In the genomic region with DNA sequence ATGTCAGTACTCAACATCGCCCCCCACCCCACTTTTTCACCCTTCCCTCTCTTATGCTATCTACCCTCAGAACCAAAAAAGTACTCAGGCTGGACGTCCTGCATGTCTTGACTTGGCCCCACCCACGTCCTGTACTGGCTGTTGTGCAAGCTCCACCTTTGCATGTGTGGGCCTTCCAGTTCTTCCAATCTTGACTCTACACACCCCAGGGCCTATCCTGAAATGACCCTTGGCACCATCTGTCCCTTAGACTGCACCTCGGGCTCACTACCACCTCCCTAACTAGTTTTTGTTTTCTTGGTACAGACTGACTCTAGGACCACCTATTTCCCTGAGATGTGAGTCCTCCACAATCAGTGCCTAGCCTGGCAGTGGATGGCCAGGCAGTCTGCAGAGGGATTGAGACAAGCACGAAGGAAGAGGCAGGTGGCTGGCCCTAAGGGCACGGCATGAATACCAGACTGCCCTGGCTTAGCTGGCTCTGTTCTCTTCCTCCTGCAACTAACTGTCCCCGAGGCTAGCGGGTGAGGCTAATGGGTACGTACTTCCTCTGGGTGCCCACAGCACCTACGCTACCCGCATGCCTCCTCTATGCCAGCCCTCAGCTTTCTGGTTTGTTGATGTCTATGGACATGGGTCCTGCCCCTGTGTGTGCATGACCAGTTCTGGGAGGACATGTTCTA, we compare ENCODE assay signal across 23 mouse cellular contexts.
A peak's percentile ranks its signal among the peaks of the same experiment; 100 is the strongest.
DNase-seq lines count a peak whose midpoint lies in the region; ATAC-seq and TF ChIP-seq lines count a peak whose summit lies in the region.
"Had no signal": no experiment of that assay in that cellular context is flagged by ENCODE, and none has a peak within 500 bp of the region (broad histone marks: within the 10 kb centered on the region; RNA-seq: fewer than 3 reads in every experiment).

No protein-coding gene starts in this region.

- ATAC-seq in granulocyte monocyte progenitor cell, adult 5-6 weeks (replicated peaks; ENCODE audit: poor library complexity, severe bottlenecking): peak; percentile 65
- ATAC-seq: CD4-positive, CD25-positive, alpha-beta regulatory T cell, adult 4 months; forebrain, embryonic 13.5 days had no signal

- peak overlapping the region; percentile 5; the same call in 1 of the 2 replicates for H3K27ac ChIP-seq in cerebellum, adult 2 months (ENCODE audit: insufficient read depth, low read length)
- H3K27ac ChIP-seq: embryonic facial prominence, embryonic 13.5 days; forebrain, embryonic 13.5 days; gastrocnemius, adult 2 months; heart, embryonic 13.5 days; kidney, postnatal 0 days; midbrain, embryonic 10.5 days had no signal

- no peak for TF ChIP-seq POLR2A in cerebellum, adult 2 months (IDR thresholded peaks at IDR 0.05; ENCODE audit: borderline replicate concordance, insufficient read depth, low read length)

- WGBS in cerebellum, adult 2 months: 37% methylated on average over 11 of the region's 11 CpGs

- no peaks in the 10 kb centered on the region for H3K27me3 ChIP-seq in cerebellum, adult 2 months (ENCODE audit: control insufficient read depth, insufficient read depth, low read length)
- H3K27me3 ChIP-seq: embryonic facial prominence, embryonic 13.5 days; forebrain, embryonic 13.5 days had no signal

- H3K4me3 ChIP-seq in cerebellum, adult 2 months (replicated peaks; ENCODE audit: insufficient read depth, low read depth, low read length): no peak overlapping the region
- H3K4me3 ChIP-seq: embryonic facial prominence, embryonic 13.5 days; erythroblast, embryonic 14.5 days; forebrain, embryonic 13.5 days; gastrocnemius, adult 2 months; heart, embryonic 13.5 days; midbrain, embryonic 10.5 days had no signal

- no peak for TF ChIP-seq CTCF in cerebellum, adult 2 months (IDR thresholded peaks at IDR 0.05; ENCODE audit: borderline replicate concordance, insufficient read depth, low read depth, low read length)

- H3K4me1 ChIP-seq in cerebellum, adult 2 months (ENCODE audit: control insufficient read depth, insufficient read depth, low read length): peaks cover 40% of the 10 kb centered on the region

- DNase-seq in cerebellum, adult 2 months: peak in 1 of 2 experiments; percentile 54
- no peak for DNase-seq in cerebellum, adult 11-12 months
- DNase-seq in lung, adult 18-20 months: peak; percentile 41 to 64
- no peak for DNase-seq in lung, postnatal 14 days
- no peak for DNase-seq in left cerebral cortex, adult 18-20 months (ENCODE audit: low spot score in 2 of 2)
- no peak for DNase-seq in adrenal gland, adult 18-20 months (ENCODE audit: low spot score in 2 of 2)
- DNase-seq: adrenal gland, postnatal 36 days; embryo, embryonic 11 days; gastrocnemius, adult 2 months; heart, adult 18-20 months; heart, postnatal 14 days; kidney, adult 2 months; lung, postnatal 10 days; thymus, adult 18-20 months; thymus, postnatal 4 days had no signal

Comparison
In these comparisons a context has a peak if more than half of its experiments do, and no peak if none do; other contexts are left out.
1. DNase-seq: peak in lung, adult 18-20 months (2 of 2); none in cerebellum, adult 11-12 months (single experiment), lung, postnatal 14 days (single experiment), left cerebral cortex, adult 18-20 months (0 of 2) and adrenal gland, adult 18-20 months (0 of 2).